Mouse (Mus musculus) hindbrain, embryonic 12.5 days (tissue): ENCODE data around the gene Actn2. TPM values are rescaled to one million over a fixed set of nuclear protein-coding genes. Genes with fewer than 3 reads are reported as not detected.

Source experiments
- ATAC-seq: fragments of 200-750 bp; cut with Nextera tagmentation; 2 replicates; pipeline ENCODE4 v1.8.0; 2017; ENCODE audit warnings: moderate TSS enrichment; ENCODE audit not compliant: low FRiP score
- H3K27ac ChIP-seq: fragments of 300-500 bp; sonication (generic); 2 replicates; pipeline ENCODE4 v1.5.1; 2016; ENCODE audit warnings: mild to moderate bottlenecking
- H3K27me3 ChIP-seq: fragments of 300-500 bp; sonication (generic); 2 replicates; pipeline ENCODE4 v1.6.1; 2016; ENCODE audit warnings: mild to moderate bottlenecking
- H3K36me3 ChIP-seq: fragments of 300-500 bp; sonication (generic); 2 replicates; pipeline ENCODE4 v1.6.1; 2016; ENCODE audit warnings: mild to moderate bottlenecking
- H3K4me1 ChIP-seq: fragments of 300-500 bp; sonication (generic); 2 replicates; pipeline ENCODE4 v1.6.1; 2016
- H3K4me2 ChIP-seq: fragments of 300-500 bp; sonication (generic); replicated peaks from 2 replicates; pipeline ENCODE4 v1.6.1; 2016; ENCODE audit warnings: mild to moderate bottlenecking
- H3K4me3 ChIP-seq: fragments of 300-500 bp; sonication (generic); 2 replicates; pipeline ENCODE4 v1.5.1; 2016; ENCODE audit warnings: mild to moderate bottlenecking
- H3K9ac ChIP-seq: fragments of 300-500 bp; sonication (generic); 2 replicates; pipeline ENCODE4 v1.6.1; 2016; ENCODE audit warnings: mild to moderate bottlenecking, moderate library complexity
- H3K9me3 ChIP-seq: fragments of 300-500 bp; sonication (generic); replicated peaks from 2 replicates; pipeline ENCODE4 v1.6.1; 2016; ENCODE audit warnings: mild to moderate bottlenecking
- WGBS: fragments of 180-500 bp; shearing (Covaris S2); methylation state at CpG from one replicate; pipeline ENCODE4 v1.1.7; 2016; 5-methylcytosine and 5-hydroxymethylcytosine counted together
- polyA plus RNA-seq: library from polyadenylated mRNA; unstranded; fragments of >200 nt; fragmentation: Nextera tagmentation; extraction: Ambion mirVana; gene quantifications from 2 replicates; pipeline ENCODE4 v1.2.1, GENCODE M21; 2016

Gene Actn2
- polyA plus RNA-seq, 1 experiment from 2014 or later: 6.2 TPM

DNA sequence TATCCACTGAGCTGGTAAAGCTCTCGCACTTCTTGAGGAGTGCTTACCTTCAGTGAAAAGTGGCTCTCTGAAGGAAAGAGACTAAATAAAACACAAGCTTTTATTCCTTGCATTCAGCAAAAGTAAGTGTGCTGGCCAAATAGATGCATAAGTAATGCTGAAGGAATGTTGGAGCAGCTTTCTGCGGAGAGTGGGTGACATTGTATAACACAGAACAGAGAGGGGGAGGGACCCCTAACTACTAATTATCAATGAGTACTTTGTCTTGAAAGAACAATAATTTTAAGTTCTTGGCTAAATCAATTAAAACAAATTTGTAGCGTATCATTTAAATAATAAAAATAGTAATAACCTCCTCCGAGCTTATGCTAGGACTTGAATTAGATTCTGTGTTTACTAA is 29.2 kb downstream of the Actn2 start:
- H3K27ac ChIP-seq: no peak overlapping the region
- no peaks in the 10 kb centered on the region for H3K9me3 ChIP-seq
- no peak overlapping the region for H3K4me2 ChIP-seq
- ATAC-seq: no peak
- no peak overlapping the region for H3K9ac ChIP-seq
- no peak overlapping the region for H3K4me3 ChIP-seq
- H3K36me3 ChIP-seq: no peaks in the 10 kb centered on the region
- WGBS: 87% methylated on average over 4 of the region's 4 CpGs
- no peaks in the 10 kb centered on the region for H3K27me3 ChIP-seq
- no peaks in the 10 kb centered on the region for H3K4me1 ChIP-seq

DNA sequence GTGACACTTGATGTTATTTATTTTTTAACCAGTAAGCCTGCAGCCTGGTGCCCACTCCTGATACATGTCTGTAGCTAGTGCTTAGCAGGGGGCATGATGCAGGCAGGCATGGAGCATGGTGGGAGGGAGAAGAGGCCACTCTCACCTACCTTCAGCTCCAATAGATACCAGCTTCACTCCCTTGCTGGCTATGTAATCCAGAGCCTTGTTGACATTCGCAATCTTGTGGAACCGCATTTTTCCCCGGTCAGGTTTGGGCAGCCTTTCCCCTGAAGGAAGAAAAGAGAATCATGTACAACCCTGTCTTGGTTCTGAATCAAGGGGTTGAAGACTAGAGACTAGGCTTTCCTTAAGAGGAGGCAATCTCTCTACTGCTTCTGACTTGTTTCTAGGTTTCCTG is 31.1 kb downstream of the Actn2 start:
- Histone ChIP-seq H3K9ac (no peak overlapping the region), H3K27ac (no peak overlapping the region), H3K9me3 (no peaks in the 10 kb centered on the region), H3K36me3 (no peaks in the 10 kb centered on the region), H3K4me1 (no peaks in the 10 kb centered on the region), H3K4me2 (no peak overlapping the region), H3K4me3 (no peak overlapping the region), H3K27me3 (no peaks in the 10 kb centered on the region)
- WGBS: 82% methylated on average over 3 of the region's 3 CpGs
- ATAC-seq: no peak

DNA sequence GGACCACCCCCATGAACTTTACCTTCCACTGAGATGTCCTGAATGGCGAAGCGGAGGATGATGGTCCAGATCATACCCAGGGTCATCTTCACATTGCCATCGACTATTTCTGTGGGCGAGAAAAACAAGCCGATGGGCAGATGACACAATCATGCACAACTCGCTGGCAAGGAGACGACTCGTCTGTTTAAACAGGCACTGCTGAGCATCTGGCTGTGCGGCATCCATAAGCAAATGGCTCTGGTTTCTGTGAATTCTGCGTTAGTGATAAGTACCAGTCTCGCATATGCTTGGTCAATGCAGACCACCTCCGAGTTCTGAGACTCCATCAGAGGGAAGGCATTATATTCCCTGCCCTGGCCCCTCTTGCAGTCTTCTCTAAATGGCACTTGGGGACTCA is 31.7 kb downstream of the Actn2 start:
- Histone ChIP-seq H3K27me3 (no peaks in the 10 kb centered on the region), H3K36me3 (no peaks in the 10 kb centered on the region), H3K9ac (no peak overlapping the region), H3K4me1 (no peaks in the 10 kb centered on the region), H3K4me2 (no peak overlapping the region), H3K4me3 (no peak overlapping the region), H3K27ac (no peak overlapping the region), H3K9me3 (no peaks in the 10 kb centered on the region)
- no peak for ATAC-seq
- 91% methylated on average over 12 of the region's 12 CpGs for WGBS

DNA sequence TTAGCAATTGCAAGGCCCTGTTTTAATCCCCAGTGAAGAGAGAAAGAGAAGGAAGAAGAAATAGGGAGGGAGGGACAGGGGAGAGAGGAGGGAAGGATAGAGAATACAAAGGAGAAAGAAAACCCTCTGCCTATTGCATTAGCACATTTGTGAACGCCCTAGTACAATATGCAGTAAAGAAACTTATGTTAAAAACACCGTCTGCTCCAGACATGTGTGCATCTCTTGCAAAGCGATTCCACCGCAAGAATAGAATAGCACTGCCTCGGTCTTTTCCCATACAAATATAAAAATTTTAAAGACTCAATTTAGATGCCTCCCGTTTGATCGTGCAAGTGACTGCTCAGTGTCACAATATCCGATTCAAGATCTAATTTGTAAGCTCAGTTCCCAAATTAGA is 32.1 kb downstream of the Actn2 start:
- no peak for ATAC-seq
- no peaks in the 10 kb centered on the region for H3K36me3 ChIP-seq
- no peak overlapping the region for H3K4me3 ChIP-seq
- H3K27me3 ChIP-seq: no peaks in the 10 kb centered on the region
- H3K4me2 ChIP-seq: no peak overlapping the region
- no peak overlapping the region for H3K27ac ChIP-seq
- no peak overlapping the region for H3K9ac ChIP-seq
- H3K9me3 ChIP-seq: no peaks in the 10 kb centered on the region
- 86% methylated on average over 8 of the region's 8 CpGs for WGBS
- H3K4me1 ChIP-seq: no peaks in the 10 kb centered on the region

DNA sequence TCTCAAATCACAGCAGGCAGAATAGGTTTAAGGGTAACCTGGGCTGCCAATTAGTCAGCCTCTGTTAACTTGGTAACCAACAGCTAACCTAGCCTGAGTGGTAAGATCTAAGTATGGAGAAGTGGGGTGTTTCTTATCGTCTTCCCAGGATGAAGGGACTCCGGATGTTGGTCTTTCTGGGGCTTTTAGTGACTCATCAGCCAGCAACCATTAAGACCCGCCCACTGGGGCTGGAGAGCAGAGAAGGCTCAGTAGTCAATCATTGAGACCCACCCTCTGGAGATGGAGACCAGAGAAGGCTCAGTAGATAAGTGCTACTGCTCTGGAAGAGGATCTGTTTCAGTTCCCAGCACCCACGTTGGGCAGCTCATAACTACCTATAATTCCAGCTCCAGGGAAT is 33.3 kb downstream of the Actn2 start:
- no peaks in the 10 kb centered on the region for H3K4me1 ChIP-seq
- H3K27ac ChIP-seq: no peak overlapping the region
- H3K4me3 ChIP-seq: no peak overlapping the region
- H3K4me2 ChIP-seq: no peak overlapping the region
- H3K9me3 ChIP-seq: no peaks in the 10 kb centered on the region
- WGBS: 81% methylated on average over 4 of the region's 4 CpGs
- H3K27me3 ChIP-seq: no peaks in the 10 kb centered on the region
- H3K36me3 ChIP-seq: no peaks in the 10 kb centered on the region
- no peak overlapping the region for H3K9ac ChIP-seq
- ATAC-seq: no peak

DNA sequence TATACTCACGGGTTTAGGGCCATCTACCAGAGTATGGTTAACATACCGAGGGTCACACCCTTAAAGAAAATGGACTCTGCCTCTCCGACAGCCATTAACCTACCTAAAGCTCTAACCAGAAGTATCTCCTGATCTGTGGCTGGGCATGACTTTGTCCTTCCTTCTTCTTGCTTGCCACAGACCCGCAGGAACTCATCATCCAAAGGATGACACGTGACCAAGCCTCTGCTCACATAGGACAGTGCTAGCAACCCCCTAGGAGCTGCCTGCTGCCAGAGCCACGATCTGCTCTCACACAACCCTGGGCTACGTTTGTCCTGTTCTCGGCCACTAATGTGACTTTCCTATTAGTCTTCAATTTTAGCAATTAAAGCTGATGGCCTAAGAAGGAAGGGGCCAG is 35.0 kb downstream of the Actn2 start:
- no peak for ATAC-seq
- 83% methylated on average over 8 of the region's 8 CpGs for WGBS
- Histone ChIP-seq H3K36me3 (no peaks in the 10 kb centered on the region), H3K4me1 (no peaks in the 10 kb centered on the region), H3K27ac (no peak overlapping the region), H3K4me3 (no peak overlapping the region), H3K4me2 (no peak overlapping the region), H3K27me3 (no peaks in the 10 kb centered on the region), H3K9ac (no peak overlapping the region), H3K9me3 (no peaks in the 10 kb centered on the region)

DNA sequence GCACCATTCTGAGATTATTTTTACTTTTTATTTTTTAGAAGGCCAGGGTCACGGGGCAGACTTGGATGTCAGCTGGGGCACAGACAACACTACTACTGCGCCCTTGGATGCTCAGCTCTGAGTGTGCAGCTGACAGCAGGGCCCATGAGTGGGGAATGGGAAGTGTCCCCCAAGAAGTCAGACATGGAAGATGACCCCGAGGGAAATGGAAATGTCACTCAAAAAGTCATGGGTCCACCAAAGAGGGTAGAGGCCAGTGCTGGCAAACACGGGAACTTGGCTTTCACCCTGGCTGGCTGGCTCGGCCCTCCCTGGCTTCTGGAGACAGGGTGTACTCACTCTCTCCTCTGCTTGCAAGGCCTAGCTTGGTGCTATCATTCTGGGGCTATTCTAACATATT is 35.6 kb downstream of the Actn2 start:
- Histone ChIP-seq H3K9ac (no peak overlapping the region), H3K36me3 (no peaks in the 10 kb centered on the region), H3K4me1 (no peaks in the 10 kb centered on the region), H3K4me3 (no peak overlapping the region), H3K9me3 (no peaks in the 10 kb centered on the region), H3K4me2 (no peak overlapping the region), H3K27me3 (no peaks in the 10 kb centered on the region), H3K27ac (no peak overlapping the region)
- ATAC-seq: no peak
- WGBS: 91% methylated on average over 5 of the region's 5 CpGs

DNA sequence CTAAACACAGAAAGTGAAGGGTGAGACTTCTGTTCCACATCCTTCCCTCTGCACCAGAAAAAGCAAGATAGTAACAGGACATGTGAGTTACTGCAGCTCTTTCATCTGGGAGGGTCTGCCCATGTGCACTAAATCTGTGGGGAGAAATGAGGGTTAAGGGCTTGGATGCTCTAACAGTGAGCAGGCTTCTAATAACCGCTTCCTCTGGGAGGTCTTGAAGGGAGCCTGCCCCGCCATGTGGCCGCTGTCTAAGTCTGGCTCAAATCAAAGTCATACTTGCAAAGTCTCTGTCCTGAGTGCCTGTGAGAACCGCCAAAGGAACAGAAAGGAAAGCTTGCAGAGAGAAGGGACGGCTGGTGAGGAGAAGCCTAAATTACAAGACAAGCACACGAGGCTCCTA is 42.8 kb downstream of the Actn2 start:
- Histone ChIP-seq H3K36me3 (no peaks in the 10 kb centered on the region), H3K9ac (no peak overlapping the region), H3K9me3 (no peaks in the 10 kb centered on the region), H3K27ac (no peak overlapping the region), H3K4me3 (no peak overlapping the region), H3K4me2 (no peak overlapping the region), H3K27me3 (no peaks in the 10 kb centered on the region), H3K4me1 (no peaks in the 10 kb centered on the region)
- no peak for ATAC-seq
- WGBS: 79% methylated on average over 6 of the region's 6 CpGs

DNA sequence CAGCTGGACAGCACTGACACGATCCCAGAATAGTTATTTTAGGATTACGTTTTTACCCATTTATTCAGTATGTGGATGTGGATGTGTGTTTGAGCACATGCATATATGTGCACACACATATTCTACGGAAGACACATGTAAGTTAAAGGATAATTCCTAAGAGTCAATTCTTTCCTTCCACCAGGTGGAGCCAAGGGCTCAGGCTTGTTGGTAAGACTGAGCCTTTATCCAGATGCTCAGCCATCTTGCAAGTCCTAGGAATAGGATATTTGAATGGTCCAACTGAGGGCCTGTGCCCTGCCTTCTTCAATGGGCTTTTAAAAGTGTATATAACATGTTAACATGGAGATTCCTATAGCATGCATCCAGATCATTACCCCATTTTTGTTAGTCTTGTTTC is 43.9 kb downstream of the Actn2 start:
- H3K4me1 ChIP-seq: no peaks in the 10 kb centered on the region
- H3K9me3 ChIP-seq: no peaks in the 10 kb centered on the region
- no peak for ATAC-seq
- 92% methylated on average over 3 of the region's 3 CpGs for WGBS
- H3K36me3 ChIP-seq: no peaks in the 10 kb centered on the region
- no peak overlapping the region for H3K27ac ChIP-seq
- no peak overlapping the region for H3K9ac ChIP-seq
- H3K4me2 ChIP-seq: no peak overlapping the region
- no peaks in the 10 kb centered on the region for H3K27me3 ChIP-seq
- H3K4me3 ChIP-seq: no peak overlapping the region

DNA sequence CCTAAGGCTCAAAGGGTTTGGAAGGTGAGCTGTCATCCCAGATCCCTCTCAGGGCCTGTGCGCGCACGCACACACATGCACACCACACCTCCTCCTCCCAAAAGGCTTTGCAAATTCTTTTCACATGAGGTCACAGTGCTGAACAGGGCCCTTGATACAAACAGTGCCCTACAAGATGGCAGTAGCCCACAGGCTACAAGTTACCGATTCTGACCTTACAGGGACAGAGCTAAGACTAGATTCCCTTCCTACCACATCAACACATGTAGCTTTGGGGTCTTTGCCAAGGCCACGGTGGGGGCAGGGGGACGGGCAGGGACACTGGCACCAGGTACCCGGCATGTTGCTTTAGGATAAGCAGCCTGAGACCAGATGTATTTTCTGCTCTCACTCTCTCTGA is 46.8 kb downstream of the Actn2 start:
- Histone ChIP-seq H3K27ac (no peak overlapping the region), H3K4me2 (no peak overlapping the region), H3K27me3 (no peaks in the 10 kb centered on the region), H3K4me3 (no peak overlapping the region), H3K4me1 (no peaks in the 10 kb centered on the region), H3K9me3 (no peaks in the 10 kb centered on the region), H3K36me3 (no peaks in the 10 kb centered on the region), H3K9ac (no peak overlapping the region)
- WGBS: 90% methylated on average over 7 of the region's 7 CpGs
- no peak for ATAC-seq

DNA sequence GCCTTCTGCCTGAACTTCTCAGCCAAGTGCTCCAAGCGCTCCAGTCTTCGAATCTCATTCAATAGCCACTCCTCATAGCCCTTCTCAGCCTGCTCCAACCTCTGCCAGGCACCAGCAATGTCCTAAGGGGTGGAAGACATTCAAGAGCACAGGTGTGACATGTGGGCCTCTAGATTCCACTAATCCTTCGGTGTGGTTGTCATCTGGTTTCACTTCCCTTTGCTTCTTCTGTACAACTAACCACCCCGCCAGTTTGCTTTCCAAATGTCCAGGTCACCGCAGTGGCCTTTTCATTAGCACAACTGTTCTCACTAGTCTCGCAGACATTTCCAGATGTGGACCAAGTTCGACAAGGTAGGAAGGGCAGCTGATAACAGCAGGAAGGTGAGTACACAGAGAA is 49.9 kb downstream of the Actn2 start:
- Histone ChIP-seq H3K4me3 (no peak overlapping the region), H3K27me3 (no peaks in the 10 kb centered on the region), H3K9me3 (no peaks in the 10 kb centered on the region), H3K4me2 (no peak overlapping the region), H3K9ac (no peak overlapping the region), H3K4me1 (no peaks in the 10 kb centered on the region), H3K36me3 (no peaks in the 10 kb centered on the region), H3K27ac (no peak overlapping the region)
- WGBS: 88% methylated on average over 7 of the region's 7 CpGs
- no peak for ATAC-seq

DNA sequence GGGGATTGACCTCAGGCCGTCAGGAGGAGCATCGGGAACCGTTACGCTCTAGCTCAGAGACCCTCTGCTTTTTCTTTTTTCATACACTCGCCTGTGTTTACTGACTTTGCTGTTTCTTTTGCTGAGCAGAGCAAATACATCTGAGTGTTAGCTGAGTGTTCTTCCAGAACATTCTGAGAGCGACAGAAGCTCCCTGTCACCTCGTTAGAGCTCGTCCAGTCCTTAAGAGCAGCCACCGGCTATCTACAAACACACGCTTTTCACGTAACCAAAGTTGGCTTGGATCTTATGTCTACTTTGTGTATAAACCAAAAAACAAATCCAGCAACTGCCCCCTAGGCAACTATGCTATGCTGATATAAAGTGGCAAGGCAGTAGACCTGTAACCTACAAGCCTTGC is 56.0 kb downstream of the Actn2 start:
- WGBS: 94% methylated on average over 11 of the region's 11 CpGs
- no peaks in the 10 kb centered on the region for H3K27me3 ChIP-seq
- H3K9ac ChIP-seq: no peak overlapping the region
- no peaks in the 10 kb centered on the region for H3K9me3 ChIP-seq
- no peaks in the 10 kb centered on the region for H3K4me1 ChIP-seq
- H3K27ac ChIP-seq: no peak overlapping the region
- H3K4me2 ChIP-seq: no peak overlapping the region
- H3K36me3 ChIP-seq: no peaks in the 10 kb centered on the region
- H3K4me3 ChIP-seq: no peak overlapping the region
- ATAC-seq: no peak

DNA sequence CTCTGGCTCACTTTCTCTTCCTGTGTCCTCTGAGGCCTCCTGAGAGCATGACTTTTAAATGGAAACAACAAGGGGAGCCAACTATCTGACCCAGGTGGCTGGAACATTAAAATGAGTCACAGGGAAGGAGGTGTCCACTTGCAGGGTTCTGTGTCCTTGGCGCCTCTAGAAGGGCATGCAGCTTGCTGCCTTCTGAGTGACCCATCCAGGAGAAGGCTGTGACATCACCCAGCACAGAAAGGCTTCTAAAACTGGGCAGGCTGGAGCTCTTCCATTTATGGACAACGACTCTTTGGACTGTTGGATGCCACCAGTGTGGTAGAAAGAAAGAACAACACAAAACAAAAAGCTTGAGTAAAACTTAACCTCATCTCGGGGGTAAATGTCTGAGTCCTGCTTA is 56.7 kb downstream of the Actn2 start:
- H3K4me2 ChIP-seq: no peak overlapping the region
- WGBS: 90% methylated on average over 3 of the region's 3 CpGs
- no peaks in the 10 kb centered on the region for H3K9me3 ChIP-seq
- no peak overlapping the region for H3K4me3 ChIP-seq
- ATAC-seq: no peak
- H3K27me3 ChIP-seq: no peaks in the 10 kb centered on the region
- H3K9ac ChIP-seq: no peak overlapping the region
- H3K36me3 ChIP-seq: no peaks in the 10 kb centered on the region
- no peaks in the 10 kb centered on the region for H3K4me1 ChIP-seq
- H3K27ac ChIP-seq: no peak overlapping the region

DNA sequence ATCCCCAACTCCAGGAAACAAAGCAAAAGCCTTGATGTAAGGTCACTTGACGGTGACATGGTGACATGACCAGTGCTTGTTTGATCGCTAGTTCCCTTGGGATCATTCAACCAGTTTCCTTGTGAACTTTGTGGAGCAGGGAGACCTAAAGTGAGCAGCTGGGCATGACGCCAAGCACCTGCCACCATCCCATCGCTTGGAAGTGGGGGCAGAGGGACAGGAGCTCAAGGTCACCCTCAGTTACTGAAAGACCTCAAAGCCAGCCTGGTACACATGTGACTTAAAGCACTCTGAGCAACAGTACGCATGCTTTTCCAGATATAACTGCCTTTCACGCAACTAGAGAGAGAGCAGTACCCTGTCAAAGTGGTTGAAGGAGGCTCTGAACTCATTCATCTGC is 65.8 kb downstream of the Actn2 start:
- WGBS: 75% methylated on average over 6 of the region's 6 CpGs
- no peak overlapping the region for H3K9ac ChIP-seq
- no peak overlapping the region for H3K4me3 ChIP-seq
- H3K27me3 ChIP-seq: no peaks in the 10 kb centered on the region
- H3K4me2 ChIP-seq: no peak overlapping the region
- H3K4me1 ChIP-seq: no peaks in the 10 kb centered on the region
- H3K9me3 ChIP-seq: no peaks in the 10 kb centered on the region
- H3K36me3 ChIP-seq: no peaks in the 10 kb centered on the region
- no peak overlapping the region for H3K27ac ChIP-seq
- no peak for ATAC-seq
